Mouse (Mus musculus): ENCODE measurements at regions not wholly inside any gene's neighbourhood (a gene's known extent, or its start where the extent isn't known, plus 50 kb on each side); places are given as distances from the start of the nearest gene placed in this dataset.
"Not testable (repeated sequence)": the region's sequence is repeated elsewhere in the genome, so short reads cannot be mapped to it uniquely, and the experiment has no call there.

DNA sequence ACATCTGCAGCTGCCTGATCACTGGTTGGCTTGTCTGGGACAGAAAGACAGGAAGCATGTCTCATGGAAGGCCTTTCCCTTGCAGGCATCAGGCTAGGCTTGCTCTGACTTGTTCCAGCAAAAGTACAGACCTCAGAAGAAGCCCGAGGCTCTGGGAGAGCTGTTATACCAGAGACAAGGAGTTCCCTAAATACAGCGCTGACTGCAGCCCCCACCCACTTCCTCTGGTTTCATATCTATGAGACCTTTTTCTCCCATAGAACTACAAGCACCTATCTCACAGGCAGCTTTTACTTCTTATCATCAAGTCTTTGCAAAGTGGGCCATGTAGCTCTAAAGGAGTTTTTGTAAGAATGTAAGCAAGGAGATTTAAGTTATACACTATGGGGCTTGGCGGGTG lies 312.2 kb upstream of the Vmn1r3 start:
- no CpG with 5 or more reads among the region's 3 CpGs for WGBS
- H3K27me3 ChIP-seq (ENCODE audit: insufficient read depth, low read length); H3K4me2 ChIP-seq (ENCODE audit: low read depth, low read length); H3K4me1 ChIP-seq (ENCODE audit: insufficient read depth, low read length); H3K36me3 ChIP-seq (ENCODE audit: insufficient read depth, low read length); H3K9ac ChIP-seq (replicated peaks; ENCODE audit: low read length); H3K27ac ChIP-seq; H3K4me3 ChIP-seq (ENCODE audit: low read length); ATAC-seq; DNase-seq (ENCODE audit: low spot score); H3K9me3 ChIP-seq (ENCODE audit: low read length): not testable (repeated sequence)

DNA sequence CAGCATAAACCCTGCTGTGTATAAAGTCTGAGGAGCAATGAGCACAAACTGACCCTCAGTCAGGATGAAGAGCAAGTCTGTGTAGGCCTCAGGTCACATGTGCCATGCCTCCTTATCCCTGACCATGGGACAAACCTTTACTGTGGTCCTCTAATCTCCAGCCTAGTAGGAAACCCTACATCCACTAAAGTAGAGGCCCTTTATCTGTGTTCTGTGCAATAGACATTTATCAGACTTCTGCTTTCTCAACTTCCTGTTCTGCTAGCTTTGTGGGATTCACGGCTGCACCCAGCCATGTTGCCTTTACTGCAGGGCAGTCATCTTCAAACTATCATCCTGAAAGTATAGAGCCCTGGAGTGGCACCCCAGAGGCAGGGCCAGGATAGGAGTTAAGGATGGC lies 310.8 kb upstream of the Vmn1r3 start:
- H3K4me2 ChIP-seq (ENCODE audit: low read depth, low read length); H3K4me1 ChIP-seq (ENCODE audit: insufficient read depth, low read length); H3K27me3 ChIP-seq (ENCODE audit: insufficient read depth, low read length); DNase-seq (ENCODE audit: low spot score); ATAC-seq; H3K9me3 ChIP-seq (ENCODE audit: low read length); H3K27ac ChIP-seq; H3K9ac ChIP-seq (replicated peaks; ENCODE audit: low read length); H3K36me3 ChIP-seq (ENCODE audit: insufficient read depth, low read length); H3K4me3 ChIP-seq (ENCODE audit: low read length): not testable (repeated sequence)
- WGBS = 100% methylated on average over 1 of the region's 1 CpGs

GRCm38 (mm10) chr4:3494123-3494681 lies 309.0 kb upstream of the Vmn1r3 start:
- H3K9ac ChIP-seq (replicated peaks; ENCODE audit: low read length); H3K4me1 ChIP-seq (ENCODE audit: insufficient read depth, low read length); H3K27me3 ChIP-seq (ENCODE audit: insufficient read depth, low read length); H3K9me3 ChIP-seq (ENCODE audit: low read length); H3K36me3 ChIP-seq (ENCODE audit: insufficient read depth, low read length); ATAC-seq; DNase-seq (ENCODE audit: low spot score); H3K4me2 ChIP-seq (ENCODE audit: low read depth, low read length); H3K4me3 ChIP-seq (ENCODE audit: low read length); H3K27ac ChIP-seq: not testable (repeated sequence)
- WGBS = no CpG with 5 or more reads among the region's 5 CpGs

- no CpG with 5 or more reads among the region's 5 CpGs for WGBS
Measured at GRCm38 (mm10) chr4:3490901-3491300, 305.7 kb upstream of the Vmn1r3 start.

GRCm38 (mm10) chr4:3482092-3482491 lies 296.9 kb upstream of the Vmn1r3 start:
- no peak overlapping the region for H3K4me3 ChIP-seq (ENCODE audit: low read length)
- H3K27ac ChIP-seq = no peak overlapping the region
- H3K4me1 ChIP-seq (ENCODE audit: insufficient read depth, low read length) = no peaks in the 10 kb centered on the region
- no peaks in the 10 kb centered on the region for H3K36me3 ChIP-seq (ENCODE audit: insufficient read depth, low read length)
- 86% methylated on average over 2 of the region's 2 CpGs for WGBS
- no peak for TF ChIP-seq CTCF (IDR thresholded peaks at IDR 0.05; ENCODE audit: low read depth)
- H3K9ac ChIP-seq (replicated peaks; ENCODE audit: low read length) = no peak overlapping the region
- H3K4me2 ChIP-seq (ENCODE audit: low read depth, low read length) = no peak overlapping the region
- no peak for DNase-seq (ENCODE audit: low spot score)
- ATAC-seq = no peak
- no peaks in the 10 kb centered on the region for H3K9me3 ChIP-seq (ENCODE audit: low read length)
- H3K27me3 ChIP-seq (ENCODE audit: insufficient read depth, low read length) = no peaks in the 10 kb centered on the region

More at GRCm38 (mm10) chr4:3490901-3491300, 305.7 kb upstream of the Vmn1r3 start:
- H3K27ac ChIP-seq; H3K36me3 ChIP-seq (ENCODE audit: insufficient read depth, low read length); H3K4me3 ChIP-seq (ENCODE audit: low read length); H3K9me3 ChIP-seq (ENCODE audit: low read length); H3K9ac ChIP-seq (replicated peaks; ENCODE audit: low read length); DNase-seq (ENCODE audit: low spot score); H3K4me2 ChIP-seq (ENCODE audit: low read depth, low read length); H3K4me1 ChIP-seq (ENCODE audit: insufficient read depth, low read length); H3K27me3 ChIP-seq (ENCODE audit: insufficient read depth, low read length): not testable (repeated sequence)
- ATAC-seq = 0 out of 2 replicates have a peak, but pooled peaks have one; percentile 45

- ATAC-seq = no peak
Measured at GRCm38 (mm10) chr4:3456773-3457172, 271.6 kb upstream of the Vmn1r3 start.

DNA sequence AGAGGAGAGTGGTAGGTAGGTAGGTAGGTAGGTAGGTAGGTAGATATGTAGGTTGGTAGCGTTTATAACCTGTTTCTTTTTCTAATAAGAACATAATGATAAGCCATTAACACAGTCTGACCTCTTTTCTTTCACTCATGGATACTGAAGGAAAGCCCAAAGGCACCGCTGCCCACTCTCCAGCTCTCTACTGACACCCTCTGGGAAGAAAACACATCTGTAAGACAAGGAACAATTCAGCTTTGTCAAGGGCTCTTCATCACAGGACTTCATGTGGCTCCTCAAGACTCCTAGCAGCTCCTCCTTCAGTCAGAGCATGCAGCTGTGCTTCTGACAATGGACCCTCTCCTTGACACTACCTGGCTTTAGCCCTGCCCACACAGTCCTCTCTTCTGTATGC lies 252.2 kb upstream of the Vmn1r3 start:
- H3K4me3 ChIP-seq (ENCODE audit: low read length); H3K9ac ChIP-seq (replicated peaks; ENCODE audit: low read length); H3K27me3 ChIP-seq (ENCODE audit: insufficient read depth, low read length); H3K36me3 ChIP-seq (ENCODE audit: insufficient read depth, low read length); H3K27ac ChIP-seq; H3K4me2 ChIP-seq (ENCODE audit: low read depth, low read length); DNase-seq (ENCODE audit: low spot score); H3K4me1 ChIP-seq (ENCODE audit: insufficient read depth, low read length); ATAC-seq: not testable (repeated sequence)
- peaks cover 12% of the 10 kb centered on the region; the same call in 1 of the 2 replicates for H3K9me3 ChIP-seq (ENCODE audit: low read length)
- 79% methylated on average over 2 of the region's 2 CpGs for WGBS

More at GRCm38 (mm10) chr4:3456773-3457172, 271.6 kb upstream of the Vmn1r3 start:
- Histone ChIP-seq H3K4me2 (ENCODE audit: low read depth, low read length) (no peak overlapping the region), H3K27ac (no peak overlapping the region), H3K27me3 (ENCODE audit: insufficient read depth, low read length) (no peaks in the 10 kb centered on the region), H3K36me3 (ENCODE audit: insufficient read depth, low read length) (no peaks in the 10 kb centered on the region), H3K9ac (replicated peaks; ENCODE audit: low read length) (no peak overlapping the region), H3K4me3 (ENCODE audit: low read length) (no peak overlapping the region), H3K9me3 (ENCODE audit: low read length) (no peaks in the 10 kb centered on the region), H3K4me1 (ENCODE audit: insufficient read depth, low read length) (no peaks in the 10 kb centered on the region)
- 93% methylated on average over 12 of the region's 12 CpGs for WGBS
- no peak for DNase-seq (ENCODE audit: low spot score)
- TF ChIP-seq CTCF (IDR thresholded peaks at IDR 0.05; ENCODE audit: low read depth) = no peak
